Comparison of ENCODE assay signal across 9 mouse cellular contexts in the genomic region with DNA sequence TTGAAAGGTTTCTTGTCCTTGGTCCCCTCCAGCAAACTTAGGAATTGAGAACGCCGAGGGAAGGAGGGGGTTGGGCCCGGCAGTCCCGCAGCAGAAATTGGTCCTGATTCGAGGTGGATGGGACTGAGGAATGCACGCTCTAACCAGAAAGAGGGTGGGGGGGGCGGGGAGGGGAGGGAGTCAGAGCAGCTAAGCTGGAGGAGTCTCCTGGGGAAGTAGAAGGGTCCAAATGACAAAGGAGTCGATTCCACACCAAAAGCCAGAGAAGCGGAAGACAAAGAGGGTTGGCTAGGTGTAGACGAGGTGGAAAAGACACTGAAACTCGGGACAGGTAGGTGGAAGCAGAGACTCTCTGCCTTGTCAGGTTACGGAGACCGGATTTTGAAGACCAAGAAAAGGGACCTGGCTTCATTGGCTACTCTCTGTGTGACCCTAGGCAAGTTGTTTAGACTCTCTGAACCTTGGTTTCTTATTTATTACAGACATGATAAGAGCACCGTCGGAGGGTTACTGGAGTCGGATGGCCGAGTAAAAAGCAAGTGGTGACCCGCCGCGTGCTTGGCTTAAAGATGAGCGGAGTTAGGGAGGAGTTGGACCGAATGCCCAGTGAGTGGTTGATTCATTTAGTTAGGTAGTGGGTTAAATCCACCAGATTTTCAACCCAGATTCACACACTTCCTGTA. TPM values are rescaled to one million over a fixed set of nuclear protein-coding genes. Genes with fewer than 3 reads are reported as not detected.
A peak's percentile ranks its signal among the peaks of the same experiment; 100 is the strongest.
DNase-seq lines count a peak whose midpoint lies in the region; ATAC-seq and TF ChIP-seq lines count a peak whose summit lies in the region.
"Had no signal": no experiment of that assay in that cellular context is flagged by ENCODE, and none has a peak within 500 bp of the region (broad histone marks: within the 10 kb centered on the region; RNA-seq: fewer than 3 reads in every experiment).

A gene (plus strand): TSS at position 192 of the 683 bp plus-strand sequence.

- no peak for ATAC-seq in intestine, embryonic 14.5 days (replicated peaks; ENCODE audit: low FRiP score, low TSS enrichment, low read depth)

- peak within 1 kb of the TSS; percentile 91 for H3K4me3 ChIP-seq in kidney, adult 2 months (ENCODE audit: insufficient read depth, low read depth, low read length)
- peak within 1 kb of the TSS; percentile 94 for H3K4me3 ChIP-seq in intestine, embryonic 14.5 days (ENCODE audit: low read depth, low read length)
- peak within 1 kb of the TSS; percentile 96 for H3K4me3 ChIP-seq in midbrain, embryonic 10.5 days

- H3K4me2 ChIP-seq in intestine, embryonic 14.5 days (ENCODE audit: low read length) = peak within 1 kb of the TSS; percentile 89

- no peak for TF ChIP-seq POLR2A in kidney, adult 2 months (IDR thresholded peaks at IDR 0.05; ENCODE audit: low read depth, low read length)

- H3K9me3 ChIP-seq in intestine, embryonic 14.5 days (ENCODE audit: control insufficient read depth, low read length) = no peaks in the 10 kb centered on the region
- H3K9me3 ChIP-seq in midbrain, embryonic 10.5 days (replicated peaks) = no peaks in the 10 kb centered on the region

- TF ChIP-seq CTCF in kidney, adult 2 months (conservative IDR thresholded peaks at IDR 0.05; ENCODE audit: insufficient read depth, insufficient read length, low read depth, low read length) = no peak

- H3K4me1 ChIP-seq in kidney, adult 2 months (ENCODE audit: control insufficient read depth, insufficient read depth, low read length) = peaks cover 30% of the 10 kb centered on the region
- peaks cover 46% of the 10 kb centered on the region for H3K4me1 ChIP-seq in intestine, embryonic 14.5 days (replicated peaks; ENCODE audit: control insufficient read depth, insufficient read depth, low read length)
- peaks cover 69% of the 10 kb centered on the region for H3K4me1 ChIP-seq in midbrain, embryonic 10.5 days

- 18% methylated on average over 22 of the region's 22 CpGs for WGBS in kidney, adult 2 months
- WGBS in intestine, embryonic 14.5 days = 13% methylated on average over 22 of the region's 22 CpGs
- WGBS in midbrain, embryonic 10.5 days = 2% methylated on average over 22 of the region's 22 CpGs

- H3K27ac ChIP-seq in kidney, adult 2 months (ENCODE audit: insufficient read depth, low read depth, low read length) = peak within 1 kb of the TSS; percentile 97
- peak within 1 kb of the TSS; percentile 99 for H3K27ac ChIP-seq in intestine, embryonic 14.5 days (ENCODE audit: low read depth)
- H3K27ac ChIP-seq in midbrain, embryonic 10.5 days (replicated peaks) = peak within 1 kb of the TSS; percentile 100

- no peaks in the 10 kb centered on the region for H3K27me3 ChIP-seq in kidney, adult 2 months (replicated peaks; ENCODE audit: control insufficient read depth, insufficient read depth, low read length)
- no peaks in the 10 kb centered on the region for H3K27me3 ChIP-seq in intestine, embryonic 14.5 days (replicated peaks; ENCODE audit: control insufficient read depth, insufficient read depth, low read length)
- H3K27me3 ChIP-seq in midbrain, embryonic 10.5 days (ENCODE audit: low read depth, poor library complexity, severe bottlenecking) = peaks cover 19% of the 10 kb centered on the region

- DNase-seq in kidney, adult 2 months = no peak
- DNase-seq in kidney, adult 9 months = no peak
- no peak for DNase-seq in adrenal gland, adult 2 months
- no peak for DNase-seq in gastrocnemius, postnatal 10 days
- no peak for DNase-seq in intestine, embryonic 14.5 days (ENCODE audit: low spot score)
- DNase-seq in midbrain, embryonic 10.5 days (ENCODE audit: low spot score) = no peak
- no peak for DNase-seq in T-cell, adult 2 months (ENCODE audit: low spot score)
- no peak for DNase-seq in thymus, postnatal 4 days

- peaks cover 8% of the 10 kb centered on the region for H3K36me3 ChIP-seq in kidney, adult 2 months (ENCODE audit: control insufficient read depth, insufficient read depth, low read length)
- peaks cover 16% of the 10 kb centered on the region for H3K36me3 ChIP-seq in intestine, embryonic 14.5 days (ENCODE audit: control insufficient read depth, insufficient read depth, low read length)
- peaks cover 19% of the 10 kb centered on the region for H3K36me3 ChIP-seq in midbrain, embryonic 10.5 days

- peak within 1 kb of the TSS; percentile 99 for H3K9ac ChIP-seq in intestine, embryonic 14.5 days (ENCODE audit: low read length)

RNA-seq across cellular contexts. Expression of the gene that starts here (rescaled TPM):
- 37.7 and 40.5 TPM in 2 replicates for polyA plus RNA-seq in kidney, adult 2 months (2012; rRNA removed)
- total RNA-seq in adrenal gland, adult 2 months (2021) = 100 to 1,000 TPM; 154 to 186 TPM
- 116 and 153 TPM in 2 replicates for polyA plus RNA-seq in adrenal gland, adult 2 months (2012; rRNA removed)
- 10 to 100 TPM; 32.9 to 43.7 TPM for total RNA-seq in gastrocnemius, postnatal 10 days (2021)
- 29.3 and 33.6 TPM in 2 replicates for polyA plus RNA-seq in intestine, embryonic 14.5 days (2014; fragmentation: Nextera tagmentation; extraction: Ambion mirVana)
- polyA plus RNA-seq in midbrain, embryonic 10.5 days (2016; fragmentation: Nextera tagmentation; extraction: Ambion mirVana) = 60.3 and 71.1 TPM in 2 replicates
- total RNA-seq: MEL had no signal
